Mouse (Mus musculus) kidney, adult 2 months (tissue): ENCODE data around the gene St3gal4. TPM values are rescaled to one million over a fixed set of nuclear protein-coding genes. Genes with fewer than 3 reads are reported as not detected.

Source experiments
- DNase-seq: peaks from one replicate; pipeline ENCODE4 v3.0.0; 2021
- H3K27ac ChIP-seq: fragments of 200-500 bp; 2 replicates; pipeline ENCODE4 v1.5.1; 2012; ENCODE audit warnings: low read depth, low read length, control low read depth, inconsistent platforms; ENCODE audit not compliant: insufficient read depth
- H3K27me3 ChIP-seq: fragments of 200-500 bp; replicated peaks from 2 replicates; pipeline ENCODE4 v1.6.1; 2012; ENCODE audit warnings: mild to moderate bottlenecking, moderate library complexity, low read length, inconsistent platforms; ENCODE audit not compliant: control insufficient read depth, insufficient read depth
- H3K36me3 ChIP-seq: fragments of 200-500 bp; 2 replicates; pipeline ENCODE4 v1.6.1; 2012; ENCODE audit warnings: mild to moderate bottlenecking, moderate library complexity, low read length, inconsistent platforms; ENCODE audit not compliant: control insufficient read depth, insufficient read depth
- H3K4me1 ChIP-seq: fragments of 200-500 bp; 2 replicates; pipeline ENCODE4 v1.6.1; 2011; ENCODE audit warnings: low read length; ENCODE audit not compliant: control insufficient read depth, insufficient read depth
- H3K4me3 ChIP-seq: fragments of 200-500 bp; 2 replicates; pipeline ENCODE4 v1.5.1; 2011; ENCODE audit warnings: mild to moderate bottlenecking, low read depth, low read length, control low read depth; ENCODE audit not compliant: insufficient read depth
- CTCF ChIP-seq: fragments of 200-500 bp; conservative IDR thresholded peaks from 2 replicates; pipeline ENCODE4 v1.5.1; 2011; ENCODE audit warnings: low read depth, mild to moderate bottlenecking, control low read depth, low read length, moderate library complexity, mixed read lengths; ENCODE audit not compliant: insufficient read depth, insufficient read length
- POLR2A ChIP-seq: fragments of 200-500 bp; IDR thresholded peaks from one replicate; pipeline ENCODE4 v1.6.1; 2011; ENCODE audit warnings: low read depth, low read length, control low read depth
- WGBS: fragments of 180-500 bp; shearing (Covaris S2); methylation state at CpG from one replicate; pipeline ENCODE4 v1.1.7; 2018; 5-methylcytosine and 5-hydroxymethylcytosine counted together
- polyA plus RNA-seq: library from polyadenylated mRNA; depleted of rRNA; stranded (reverse); fragments of >200 nt; gene quantifications from 2 replicates; pipeline ENCODE4 v1.2.3, GENCODE M21; 2012

Gene St3gal4
- polyA plus RNA-seq, 1 experiment: 5.0 TPM

GRCm38 (mm10) chr9:35118563-35118962, 505 bp downstream of the St3gal4 start:
- H3K27ac ChIP-seq: peak overlapping the region; percentile 39; the same call in 1 of the 2 replicates
- no peak for TF ChIP-seq CTCF
- no peak for TF ChIP-seq POLR2A
- H3K4me1 ChIP-seq: peaks cover 4% of the 10 kb centered on the region; the same call in 1 of the 2 replicates
- no peaks in the 10 kb centered on the region for H3K36me3 ChIP-seq
- no peak for DNase-seq
- 91% methylated on average over 2 of the region's 2 CpGs for WGBS
- no peaks in the 10 kb centered on the region for H3K27me3 ChIP-seq
- no peak overlapping the region for H3K4me3 ChIP-seq

GRCm38 (mm10) chr9:35117384-35118295, 1.4 kb downstream of the St3gal4 start:
- peaks cover 4% of the 10 kb centered on the region; the same call in 1 of the 2 replicates for H3K4me1 ChIP-seq
- H3K27me3 ChIP-seq: no peaks in the 10 kb centered on the region
- peak overlapping the region; percentile 96 for H3K27ac ChIP-seq
- DNase-seq: peak; percentile 81
- H3K36me3 ChIP-seq: no peaks in the 10 kb centered on the region
- peak overlapping the region; percentile 91 for H3K4me3 ChIP-seq
- no peak for TF ChIP-seq POLR2A
- 34% methylated on average over 15 of the region's 15 CpGs for WGBS

GRCm38 (mm10) chr9:35116391-35117381, 2.4 kb downstream of the St3gal4 start:
- Histone ChIP-seq H3K27ac (peak overlapping the region; percentile 96), H3K27me3 (no peaks in the 10 kb centered on the region), H3K4me1 (peaks cover 5% of the 10 kb centered on the region), H3K4me3 (peak overlapping the region; percentile 91), H3K36me3 (no peaks in the 10 kb centered on the region)
- TF ChIP-seq POLR2A: peak; percentile 16
- no peak for TF ChIP-seq CTCF
- 2% methylated on average over 78 of the region's 84 CpGs for WGBS
- peak; percentile 83 for DNase-seq

GRCm38 (mm10) chr9:35115804-35116203, 3.3 kb downstream of the St3gal4 start:
- Histone ChIP-seq H3K36me3 (no peaks in the 10 kb centered on the region), H3K27me3 (no peaks in the 10 kb centered on the region), H3K4me1 (peaks cover 10% of the 10 kb centered on the region), H3K27ac (no peak overlapping the region), H3K4me3 (peak overlapping the region; percentile 91)
- no peak for TF ChIP-seq POLR2A
- TF ChIP-seq CTCF: no peak
- WGBS: 40% methylated on average over 4 of the region's 4 CpGs
- DNase-seq: no peak

GRCm38 (mm10) chr9:35115299-35115698, 3.8 kb downstream of the St3gal4 start:
- DNase-seq: no peak
- H3K27me3 ChIP-seq: no peaks in the 10 kb centered on the region
- no peak overlapping the region for H3K27ac ChIP-seq
- TF ChIP-seq POLR2A (no peak), CTCF (no peak)
- WGBS: 67% methylated on average over 3 of the region's 4 CpGs
- peak overlapping the region; percentile 91 for H3K4me3 ChIP-seq
- H3K4me1 ChIP-seq: peaks cover 10% of the 10 kb centered on the region
- no peaks in the 10 kb centered on the region for H3K36me3 ChIP-seq

GRCm38 (mm10) chr9:35114234-35114633, 4.8 kb downstream of the St3gal4 start:
- peaks cover 12% of the 10 kb centered on the region for H3K4me1 ChIP-seq
- 84% methylated on average over 3 of the region's 3 CpGs for WGBS
- H3K36me3 ChIP-seq: no peaks in the 10 kb centered on the region
- TF ChIP-seq CTCF (no peak), POLR2A (no peak)
- H3K4me3 ChIP-seq: no peak overlapping the region
- no peak overlapping the region for H3K27ac ChIP-seq
- no peaks in the 10 kb centered on the region for H3K27me3 ChIP-seq
- no peak for DNase-seq
